Mouse (Mus musculus) myocyte (in vitro differentiated cells): ENCODE measurements around the gene Echdc2.

Experiments
- CEBPB ChIP-seq: IDR thresholded peaks from 2 replicates; pipeline ENCODE4 v1.6.1; 2011; ENCODE audit warnings: mild to moderate bottlenecking, moderate library complexity; ENCODE audit not compliant: poor library complexity, insufficient read depth, severe bottlenecking
- E2F4 ChIP-seq: IDR thresholded peaks from one replicate; pipeline ENCODE4 v1.6.1; 2011; ENCODE audit warnings: mild to moderate bottlenecking, control low read depth, moderate library complexity; ENCODE audit not compliant: insufficient read depth
- MAX ChIP-seq: IDR thresholded peaks from one replicate; pipeline ENCODE4 v1.6.1; 2011; ENCODE audit warnings: low read depth, mild to moderate bottlenecking, control low read depth
- MYOD1 ChIP-seq, 3 experiments: IDR thresholded peaks; one replicate each; pipeline ENCODE4 v1.6.1; 2011; ENCODE audit warnings: control low read depth in 2 of 3, low read depth in 2 of 3, mild to moderate bottlenecking in 2 of 3, moderate library complexity in 1 of 3; ENCODE audit not compliant: insufficient read length in 2 of 3, control insufficient read depth in 1 of 3
- POLR2A ChIP-seq: IDR thresholded peaks from one replicate; pipeline ENCODE4 v1.6.1; 2011; ENCODE audit warnings: low read depth, mild to moderate bottlenecking, control low read depth, moderate library complexity; ENCODE audit not compliant: insufficient read length
- POLR2AphosphoS2 ChIP-seq: IDR thresholded peaks from one replicate; pipeline ENCODE4 v1.6.1; 2011; ENCODE audit warnings: low read depth, control low read depth; ENCODE audit not compliant: insufficient read length
- SRF ChIP-seq: IDR thresholded peaks from one replicate; pipeline ENCODE4 v1.6.1; 2011; ENCODE audit warnings: low read depth; ENCODE audit not compliant: control insufficient read depth, insufficient read length
- TCF12 ChIP-seq: IDR thresholded peaks from one replicate; pipeline ENCODE4 v1.6.1; 2011; ENCODE audit warnings: mild to moderate bottlenecking, control low read depth; ENCODE audit not compliant: poor library complexity, insufficient read depth, severe bottlenecking
- USF1 ChIP-seq: IDR thresholded peaks from one replicate; pipeline ENCODE4 v1.6.1; 2011; ENCODE audit warnings: low read depth, mild to moderate bottlenecking, control low read depth, moderate library complexity

DNA sequence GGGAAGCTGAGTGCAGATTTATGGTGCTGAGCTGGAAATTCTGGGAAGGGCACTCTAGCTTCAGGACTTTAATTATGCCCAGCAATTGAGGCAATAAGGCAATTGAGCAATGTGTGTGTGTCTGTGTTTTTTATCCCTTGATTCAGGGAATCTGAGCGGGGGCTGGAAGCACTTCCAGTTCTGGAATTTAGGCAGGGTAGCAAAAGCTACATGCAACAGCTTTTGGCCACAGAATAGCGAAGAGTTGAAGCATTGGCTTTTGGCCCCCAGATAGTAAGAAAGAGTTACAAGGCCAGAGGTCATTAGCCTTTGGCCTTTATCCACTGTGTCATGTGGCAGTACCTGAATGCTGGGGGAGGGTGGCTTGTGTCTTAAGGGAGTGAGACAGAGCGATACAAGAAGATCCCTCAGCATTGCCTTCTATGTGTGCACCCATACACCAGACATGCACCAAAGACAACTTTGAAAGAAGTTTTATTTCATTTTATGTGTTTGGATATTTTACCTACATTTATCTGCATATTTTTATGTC is 60.2 kb downstream of the Echdc2 start:
- no peak for TF ChIP-seq POLR2A
- TF ChIP-seq POLR2AphosphoS2: no peak
- TF ChIP-seq TCF12: no peak
- no peak for TF ChIP-seq E2F4
- TF ChIP-seq CEBPB: no peak
- no peak for TF ChIP-seq USF1
- TF ChIP-seq MYOD1 (IDR thresholded peaks at IDR 0.05; ENCODE audit: control insufficient read depth in 1 of 3, insufficient read length in 2 of 3, low read depth in 2 of 3): no peak
- TF ChIP-seq SRF: no peak
- no peak for TF ChIP-seq MAX
